Mouse (Mus musculus): ENCODE data around the gene Rab5a. TPM values are rescaled to one million over a fixed set of nuclear protein-coding genes. Genes with fewer than 3 reads are reported as not detected.

The Rab5a gene
- total and polyA plus RNA-seq, 2 experiments from 2014 or later: 123 to 137 TPM

DNA sequence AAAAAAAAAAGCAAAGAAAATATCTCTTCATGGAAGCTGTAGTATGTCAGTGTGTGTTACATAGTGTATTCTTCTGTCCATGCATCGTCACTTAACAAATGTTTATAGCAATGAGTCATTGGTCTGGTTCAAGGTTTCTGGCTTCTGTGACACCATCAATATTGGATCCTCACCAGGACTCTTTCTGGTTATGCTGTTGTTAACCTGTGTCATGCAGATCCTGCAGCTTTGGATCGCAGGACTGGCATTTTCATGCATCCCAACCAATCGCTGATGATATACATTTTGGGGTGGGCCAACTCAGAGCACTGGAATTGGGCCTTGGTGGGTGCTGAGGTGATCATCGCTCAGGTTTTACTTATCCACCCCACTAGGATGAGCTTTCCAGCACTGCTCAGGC lies 63.5 kb downstream of the Rab5a start:
- H3K4me3 ChIP-seq (ENCODE audit: low read depth, low read length): no peak overlapping the region
- H3K9ac ChIP-seq: no peak overlapping the region
- no peak overlapping the region for H3K27ac ChIP-seq (ENCODE audit: low read depth, low read length)
- DNase-seq (no peak), ATAC-seq (no peak)
- no peaks in the 10 kb centered on the region for H3K27me3 ChIP-seq (ENCODE audit: insufficient read depth, low read length)
- no peaks in the 10 kb centered on the region for H3K9me3 ChIP-seq (ENCODE audit: low read length)
- TF ChIP-seq CTCF (IDR thresholded peaks at IDR 0.05; ENCODE audit: low read depth): no peak
- WGBS: 92% methylated on average over 4 of the region's 4 CpGs
- no peak overlapping the region for H3K4me2 ChIP-seq (ENCODE audit: low read depth)
- H3K4me1 ChIP-seq (ENCODE audit: insufficient read depth): no peaks in the 10 kb centered on the region
- H3K36me3 ChIP-seq (ENCODE audit: insufficient read depth): no peaks in the 10 kb centered on the region

DNA sequence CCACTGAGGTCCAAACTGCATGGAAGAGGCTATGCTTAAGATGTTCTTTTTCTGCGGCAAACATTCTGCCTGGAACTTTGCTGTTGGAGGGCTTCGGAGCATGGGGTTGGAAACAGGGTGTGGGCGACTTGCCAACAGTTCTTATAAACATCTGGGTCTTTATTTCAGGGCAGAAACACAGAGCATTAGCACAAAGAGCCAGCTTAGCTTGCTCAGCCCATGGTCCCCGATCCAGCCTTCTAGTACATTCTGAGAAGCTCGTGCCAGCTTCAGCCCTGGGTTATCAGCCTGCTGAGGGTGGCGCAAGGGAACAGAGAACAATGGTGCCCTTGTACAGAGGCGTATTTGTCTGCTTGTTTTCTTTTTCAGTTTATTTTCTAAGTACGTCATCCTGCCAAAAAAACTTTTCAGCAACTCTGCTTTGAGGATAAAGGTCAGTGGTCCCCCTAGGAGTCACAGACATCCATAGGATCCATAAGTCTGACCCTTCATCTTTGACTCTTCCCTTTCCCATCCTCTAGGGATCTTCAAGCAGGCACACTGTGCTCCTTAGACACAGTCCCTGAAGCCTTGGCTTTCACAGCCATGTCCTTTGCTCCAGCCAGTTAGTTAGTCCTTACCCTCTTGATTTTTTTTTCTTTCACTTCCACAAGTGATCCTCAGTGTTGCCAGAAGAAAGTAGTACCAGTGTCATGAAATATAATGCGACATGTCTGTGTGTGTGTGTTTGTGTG lies 64.7 kb downstream of the Rab5a start:
- ATAC-seq (peak; percentile 88), DNase-seq (peak; percentile 36)
- 41% methylated on average over 9 of the region's 9 CpGs for WGBS
- Histone ChIP-seq H3K27ac (ENCODE audit: low read depth, low read length) (no peak overlapping the region; the same call in 1 of the 2 replicates), H3K9me3 (ENCODE audit: low read length) (no peaks in the 10 kb centered on the region), H3K27me3 (ENCODE audit: insufficient read depth, low read length) (no peaks in the 10 kb centered on the region), H3K4me3 (ENCODE audit: low read depth, low read length) (no peak overlapping the region), H3K4me2 (ENCODE audit: low read depth) (no peak overlapping the region), H3K9ac (no peak overlapping the region), H3K36me3 (ENCODE audit: insufficient read depth) (no peaks in the 10 kb centered on the region), H3K4me1 (ENCODE audit: insufficient read depth) (no peaks in the 10 kb centered on the region)
- no peak for TF ChIP-seq CTCF (IDR thresholded peaks at IDR 0.05; ENCODE audit: low read depth)

DNA sequence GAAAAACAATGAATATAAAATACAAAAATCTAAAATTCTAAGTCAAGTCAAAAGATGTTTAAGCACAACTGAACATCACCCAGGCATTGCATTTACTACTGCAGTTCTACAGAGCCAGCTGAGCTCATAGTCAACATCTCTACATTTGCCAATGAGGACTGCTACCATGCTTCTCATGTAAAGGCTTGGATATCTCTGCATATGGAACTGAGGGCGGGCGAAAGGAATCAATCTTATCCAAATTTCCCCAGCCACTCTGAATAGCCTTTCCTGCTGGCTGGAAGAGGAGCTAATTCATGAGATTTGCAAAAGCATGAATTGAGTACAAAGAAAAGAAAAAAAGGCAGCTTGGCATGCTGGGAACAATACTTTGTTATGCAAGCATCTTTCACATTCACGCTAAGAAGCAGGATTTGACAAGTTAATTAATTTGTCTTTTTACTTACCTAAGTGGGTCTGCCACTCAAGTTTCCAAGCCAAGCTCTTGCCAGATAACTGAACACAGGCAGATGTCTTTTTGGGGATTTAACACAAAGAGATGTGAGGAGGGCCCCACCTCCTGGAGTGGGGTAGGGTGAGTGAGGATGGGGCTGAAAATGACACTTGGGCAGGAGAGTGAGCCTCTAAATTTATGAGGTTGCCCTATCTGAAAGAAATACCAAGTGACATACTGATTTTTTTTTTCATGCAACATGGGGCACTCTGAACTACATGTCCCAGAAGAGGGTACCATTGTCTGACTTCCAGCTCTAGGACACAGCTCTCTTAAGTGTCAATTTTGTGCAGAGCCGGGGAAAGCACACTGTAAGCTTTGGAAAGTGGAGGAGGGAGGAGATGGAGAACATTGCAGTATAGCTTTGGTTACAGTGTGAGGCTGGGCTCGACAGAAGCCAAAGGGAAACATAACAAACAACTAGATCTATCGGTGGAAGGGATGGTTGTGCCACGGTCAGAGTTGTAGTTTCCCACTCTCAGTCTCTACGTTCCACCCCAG lies 72.6 kb downstream of the Rab5a start:
- Histone ChIP-seq H3K27me3 (ENCODE audit: insufficient read depth, low read length) (no peaks in the 10 kb centered on the region), H3K4me2 (ENCODE audit: low read depth) (no peak overlapping the region), H3K9me3 (ENCODE audit: low read length) (no peaks in the 10 kb centered on the region), H3K9ac (no peak overlapping the region), H3K36me3 (ENCODE audit: insufficient read depth) (no peaks in the 10 kb centered on the region), H3K4me3 (ENCODE audit: low read depth, low read length) (no peak overlapping the region), H3K4me1 (ENCODE audit: insufficient read depth) (no peaks in the 10 kb centered on the region), H3K27ac (ENCODE audit: low read depth, low read length) (peak overlapping the region; percentile 70)
- DNase-seq (peak; percentile 35), ATAC-seq (peak; percentile 95)
- 28% methylated on average over 8 of the region's 8 CpGs for WGBS
- no peak for TF ChIP-seq CTCF (IDR thresholded peaks at IDR 0.05; ENCODE audit: low read depth)

GRCm38 (mm10) chr17:53554088-53554487 lies 75.1 kb downstream of the Rab5a start:
- TF ChIP-seq CTCF (IDR thresholded peaks at IDR 0.05; ENCODE audit: low read depth): peak; percentile 42
- Histone ChIP-seq H3K9me3 (ENCODE audit: low read length) (no peaks in the 10 kb centered on the region), H3K9ac (no peak overlapping the region), H3K4me2 (ENCODE audit: low read depth) (no peak overlapping the region), H3K4me1 (ENCODE audit: insufficient read depth) (no peaks in the 10 kb centered on the region), H3K27me3 (ENCODE audit: insufficient read depth, low read length) (no peaks in the 10 kb centered on the region), H3K4me3 (ENCODE audit: low read depth, low read length) (no peak overlapping the region), H3K36me3 (ENCODE audit: insufficient read depth) (no peaks in the 10 kb centered on the region), H3K27ac (ENCODE audit: low read depth, low read length) (no peak overlapping the region)
- ATAC-seq (no peak), DNase-seq (no peak)
- 53% methylated on average over 4 of the region's 4 CpGs for WGBS

- no peak overlapping the region for H3K9ac ChIP-seq
- H3K27me3 ChIP-seq (ENCODE audit: insufficient read depth, low read length): no peaks in the 10 kb centered on the region
- no peak overlapping the region for H3K27ac ChIP-seq (ENCODE audit: low read depth, low read length)
- no peak for TF ChIP-seq CTCF (IDR thresholded peaks at IDR 0.05; ENCODE audit: low read depth)
- ATAC-seq (no peak), DNase-seq (no peak)
- H3K4me1 ChIP-seq (ENCODE audit: insufficient read depth): no peaks in the 10 kb centered on the region
- H3K4me2 ChIP-seq (ENCODE audit: low read depth): no peak overlapping the region
- no peaks in the 10 kb centered on the region for H3K9me3 ChIP-seq (ENCODE audit: low read length)
- H3K36me3 ChIP-seq (ENCODE audit: insufficient read depth): no peaks in the 10 kb centered on the region
- 87% methylated on average over 3 of the region's 3 CpGs for WGBS
- H3K4me3 ChIP-seq (ENCODE audit: low read depth, low read length): no peak overlapping the region
Observed at GRCm38 (mm10) chr17:53554813-53555212, 75.8 kb downstream of the Rab5a start.

Other genes starting within 250 kb of the Rab5a start
- gene Efhb, start 15.9 kb upstream of the Rab5a start, total RNA-seq (2014; rRNA removed): 0.85 and 4.2 TPM in 2 replicates
- 0.63 and 0.86 TPM in 2 replicates for gene Efhb, start 15.9 kb upstream of the Rab5a start, polyA plus RNA-seq (2015; fragmentation: Nextera tagmentation; extraction: Ambion mirVana)
- gene Pp2d1, start 60.2 kb downstream of the Rab5a start, total RNA-seq (2014; rRNA removed): not detected in 2 replicates
- 0.14 and 0.41 TPM in 2 replicates for gene Pp2d1, start 60.2 kb downstream of the Rab5a start, polyA plus RNA-seq (2015; fragmentation: Nextera tagmentation; extraction: Ambion mirVana)
- gene Kat2b, start 87.6 kb downstream of the Rab5a start, total RNA-seq (2014; rRNA removed): 19.7 and 20.9 TPM in 2 replicates
- gene Kat2b, start 87.6 kb downstream of the Rab5a start, polyA plus RNA-seq (2015; fragmentation: Nextera tagmentation; extraction: Ambion mirVana): 1.7 and 2.4 TPM in 2 replicates
- 1.4 and 3.1 TPM in 2 replicates for gene Sgo1, start 210.1 kb downstream of the Rab5a start, total RNA-seq (2014; rRNA removed)
- 3.7 and 4.0 TPM in 2 replicates for gene Sgo1, start 210.1 kb downstream of the Rab5a start, polyA plus RNA-seq (2015; fragmentation: Nextera tagmentation; extraction: Ambion mirVana)